Mouse (Mus musculus) forebrain, embryonic 13.5 days (tissue): ENCODE measurements around the gene Kif5c. TPM values are rescaled to one million over a fixed set of nuclear protein-coding genes. Genes with fewer than 3 reads are reported as not detected.

Source experiments
- ATAC-seq: fragments of 200-750 bp; cut with Nextera tagmentation; 2 replicates; pipeline ENCODE4 v1.8.0; 2017
- H3K27ac ChIP-seq: fragments of 300-500 bp; sonication (generic); 2 replicates; pipeline ENCODE4 v1.5.1; 2015; ENCODE audit warnings: inconsistent platforms, mild to moderate bottlenecking, moderate library complexity
- H3K27me3 ChIP-seq: fragments of 300-500 bp; sonication (generic); 2 replicates; pipeline ENCODE4 v1.6.1; 2015; ENCODE audit warnings: mild to moderate bottlenecking, inconsistent platforms
- H3K36me3 ChIP-seq: fragments of 300-500 bp; sonication (generic); 2 replicates; pipeline ENCODE4 v1.6.1; 2015; ENCODE audit warnings: mild to moderate bottlenecking, inconsistent platforms; ENCODE audit not compliant: poor library complexity, severe bottlenecking
- H3K4me1 ChIP-seq: fragments of 300-500 bp; sonication (generic); 2 replicates; pipeline ENCODE4 v1.6.1; 2015; ENCODE audit warnings: inconsistent platforms
- H3K4me2 ChIP-seq: fragments of 300-500 bp; sonication (generic); 2 replicates; pipeline ENCODE4 v1.6.1; 2015; ENCODE audit warnings: inconsistent platforms, mild to moderate bottlenecking, moderate library complexity
- H3K4me3 ChIP-seq: fragments of 300-500 bp; sonication (generic); 2 replicates; pipeline ENCODE4 v1.5.1; 2015; ENCODE audit warnings: mild to moderate bottlenecking, inconsistent platforms
- H3K9ac ChIP-seq: fragments of 300-500 bp; sonication (generic); 2 replicates; pipeline ENCODE4 v1.6.1; 2015; ENCODE audit warnings: mild to moderate bottlenecking, inconsistent platforms
- H3K9me3 ChIP-seq: fragments of 300-500 bp; sonication (generic); replicated peaks from 2 replicates; pipeline ENCODE4 v1.6.1; 2016; ENCODE audit warnings: inconsistent platforms
- WGBS: fragments of 180-500 bp; shearing (Covaris S2); methylation state at CpG from one replicate; pipeline ENCODE4 v1.1.7; 2015; 5-methylcytosine and 5-hydroxymethylcytosine counted together
- polyA plus RNA-seq: library from polyadenylated mRNA; unstranded; fragments of >200 nt; fragmentation: Nextera tagmentation; extraction: Ambion mirVana; gene quantifications from 2 replicates; pipeline ENCODE4 v1.2.1, GENCODE M21; 2015

Gene Kif5c
- polyA plus RNA-seq, 1 experiment from 2014 or later = 129 TPM

GRCm38 (mm10) chr2:49655195-49655873, 36.2 kb downstream of the Kif5c start:
- no peaks in the 10 kb centered on the region for H3K27me3 ChIP-seq
- H3K9me3 ChIP-seq = no peaks in the 10 kb centered on the region
- H3K36me3 ChIP-seq = peaks cover 11% of the 10 kb centered on the region; the same call in 1 of the 2 replicates
- peak overlapping the region; percentile 74 for H3K27ac ChIP-seq
- peak overlapping the region; percentile 50 for H3K9ac ChIP-seq
- no peak overlapping the region for H3K4me3 ChIP-seq
- peak; percentile 70 for ATAC-seq
- peaks cover 71% of the 10 kb centered on the region for H3K4me1 ChIP-seq
- peak overlapping the region; percentile 33 for H3K4me2 ChIP-seq
- WGBS = 17% methylated on average over 11 of the region's 11 CpGs

DNA sequence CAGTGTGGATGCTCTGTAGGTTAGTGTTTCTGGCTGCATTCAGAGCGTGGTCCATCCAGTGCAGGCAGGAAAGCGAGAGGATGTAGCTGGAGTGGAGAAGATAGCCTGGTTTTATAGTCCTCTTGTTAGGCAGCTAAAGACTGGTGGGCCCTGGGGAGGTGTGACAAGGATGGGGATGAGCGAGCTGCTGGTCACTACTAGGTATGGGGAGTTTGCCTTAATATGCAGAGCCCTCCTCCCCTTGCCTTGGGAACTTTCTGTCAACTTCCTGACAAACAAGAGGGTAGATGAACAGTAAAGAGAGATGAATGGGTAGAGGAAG, 36.7 kb downstream of the Kif5c start:
- WGBS = 73% methylated on average over 3 of the region's 3 CpGs
- peak overlapping the region; percentile 50 for H3K9ac ChIP-seq

GRCm38 (mm10) chr2:49656988-49657387, 37.9 kb downstream of the Kif5c start:
- H3K4me3 ChIP-seq = no peak overlapping the region
- WGBS = 83% methylated on average over 2 of the region's 2 CpGs
- peaks cover 7% of the 10 kb centered on the region; the same call in 1 of the 2 replicates for H3K36me3 ChIP-seq
- no peaks in the 10 kb centered on the region for H3K9me3 ChIP-seq
- no peak overlapping the region for H3K9ac ChIP-seq
- no peak overlapping the region for H3K27ac ChIP-seq
- no peak for ATAC-seq
- H3K4me1 ChIP-seq = peaks cover 80% of the 10 kb centered on the region
- H3K4me2 ChIP-seq = no peak overlapping the region
- no peaks in the 10 kb centered on the region for H3K27me3 ChIP-seq

More for the DNA sequence above, 36.7 kb downstream of the Kif5c start:
- Histone ChIP-seq H3K4me1 (peaks cover 76% of the 10 kb centered on the region), H3K36me3 (peaks cover 11% of the 10 kb centered on the region; the same call in 1 of the 2 replicates), H3K27me3 (no peaks in the 10 kb centered on the region), H3K9me3 (no peaks in the 10 kb centered on the region), H3K27ac (peak overlapping the region; percentile 74), H3K4me2 (peak overlapping the region; percentile 33), H3K4me3 (no peak overlapping the region)
- no peak for ATAC-seq

- 80% methylated on average over 3 of the region's 3 CpGs for WGBS
- Histone ChIP-seq H3K4me2 (no peak overlapping the region), H3K9ac (no peak overlapping the region), H3K36me3 (peaks cover 3% of the 10 kb centered on the region; the same call in 1 of the 2 replicates), H3K27me3 (no peaks in the 10 kb centered on the region), H3K4me1 (peaks cover 82% of the 10 kb centered on the region), H3K27ac (no peak overlapping the region), H3K4me3 (no peak overlapping the region), H3K9me3 (no peaks in the 10 kb centered on the region)
- ATAC-seq = no peak
Measured at GRCm38 (mm10) chr2:49657666-49658065, 38.6 kb downstream of the Kif5c start.

GRCm38 (mm10) chr2:49658988-49659387, 39.9 kb downstream of the Kif5c start:
- Histone ChIP-seq H3K27me3 (no peaks in the 10 kb centered on the region), H3K27ac (no peak overlapping the region), H3K4me3 (no peak overlapping the region), H3K36me3 (no peaks in the 10 kb centered on the region), H3K9ac (no peak overlapping the region), H3K9me3 (no peaks in the 10 kb centered on the region), H3K4me1 (peaks cover 79% of the 10 kb centered on the region), H3K4me2 (no peak overlapping the region)
- no peak for ATAC-seq
- WGBS = 67% methylated on average over 4 of the region's 4 CpGs

GRCm38 (mm10) chr2:49659964-49660363, 40.9 kb downstream of the Kif5c start:
- ATAC-seq = no peak
- WGBS = 38% methylated on average over 8 of the region's 8 CpGs

DNA sequence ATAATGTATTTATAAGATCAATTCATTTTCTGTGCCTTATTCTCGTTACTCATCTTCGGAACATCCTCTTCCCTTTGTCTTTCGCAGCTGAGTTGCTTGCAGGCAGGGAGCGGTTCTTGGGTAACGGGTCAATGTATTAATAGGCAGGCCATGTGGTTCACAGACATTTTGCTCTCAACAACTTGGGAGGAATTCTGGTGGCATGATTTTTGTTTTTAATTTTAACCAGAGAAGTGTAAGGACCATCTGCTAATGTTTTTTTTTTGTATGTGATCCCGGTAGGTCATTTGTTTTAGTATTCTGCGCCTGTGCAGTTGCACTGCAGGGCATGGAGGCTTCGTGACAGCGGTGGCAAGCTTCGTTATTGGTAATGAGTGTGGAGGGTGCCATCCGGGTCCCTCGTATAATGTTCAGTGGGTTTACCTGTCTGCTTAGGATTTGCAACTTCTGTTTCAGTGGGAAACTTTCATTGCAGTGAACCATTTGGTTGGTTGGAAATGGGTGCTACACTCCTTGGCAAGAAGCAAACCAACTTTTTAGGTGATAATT, 41.4 kb downstream of the Kif5c start:
- no peaks in the 10 kb centered on the region for H3K9me3 ChIP-seq
- H3K4me1 ChIP-seq = peaks cover 64% of the 10 kb centered on the region
- no peak overlapping the region for H3K9ac ChIP-seq
- H3K36me3 ChIP-seq = no peaks in the 10 kb centered on the region
- no peaks in the 10 kb centered on the region for H3K27me3 ChIP-seq
- peak overlapping the region; percentile 8; the same call in 1 of the 2 replicates for H3K27ac ChIP-seq
- no peak overlapping the region for H3K4me2 ChIP-seq
- WGBS = 71% methylated on average over 12 of the region's 12 CpGs
- no peak overlapping the region for H3K4me3 ChIP-seq
- no peak for ATAC-seq

More at GRCm38 (mm10) chr2:49659964-49660363, 40.9 kb downstream of the Kif5c start:
- H3K9me3 ChIP-seq = no peaks in the 10 kb centered on the region
- no peaks in the 10 kb centered on the region for H3K27me3 ChIP-seq
- no peak overlapping the region for H3K4me2 ChIP-seq
- H3K36me3 ChIP-seq = no peaks in the 10 kb centered on the region
- peaks cover 69% of the 10 kb centered on the region for H3K4me1 ChIP-seq
- H3K4me3 ChIP-seq = no peak overlapping the region
- H3K9ac ChIP-seq = no peak overlapping the region
- peak overlapping the region; percentile 1; the same call in 1 of the 2 replicates for H3K27ac ChIP-seq

DNA sequence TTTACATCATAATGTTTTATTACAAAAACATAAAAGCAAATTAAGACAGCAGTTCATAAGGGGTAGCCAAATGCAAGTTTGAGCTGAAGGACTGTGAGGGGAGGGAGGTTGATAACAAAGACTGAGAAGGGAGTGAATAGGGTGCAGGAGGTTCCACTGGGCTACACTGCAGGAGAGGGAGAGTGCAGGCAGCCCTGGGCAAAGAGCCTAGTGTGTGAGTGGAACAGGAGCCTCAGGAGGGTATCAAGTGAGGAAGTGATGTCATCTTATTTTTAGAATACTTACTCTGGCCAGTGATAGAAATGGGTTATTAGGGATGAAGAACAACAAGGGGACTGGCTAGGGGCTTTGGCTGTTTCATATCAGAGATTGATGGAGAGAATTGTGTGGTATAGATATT, 42.2 kb downstream of the Kif5c start:
- Histone ChIP-seq H3K27ac (peak overlapping the region; percentile 22; the same call in 1 of the 2 replicates), H3K9ac (no peak overlapping the region), H3K27me3 (no peaks in the 10 kb centered on the region), H3K36me3 (no peaks in the 10 kb centered on the region), H3K4me1 (peaks cover 55% of the 10 kb centered on the region), H3K4me3 (no peak overlapping the region), H3K4me2 (no peak overlapping the region), H3K9me3 (no peaks in the 10 kb centered on the region)
- no peak for ATAC-seq

GRCm38 (mm10) chr2:49661872-49662271, 42.8 kb downstream of the Kif5c start:
- no peaks in the 10 kb centered on the region for H3K9me3 ChIP-seq
- no peaks in the 10 kb centered on the region for H3K27me3 ChIP-seq
- no peaks in the 10 kb centered on the region for H3K36me3 ChIP-seq
- H3K27ac ChIP-seq = no peak overlapping the region
- 85% methylated on average over 3 of the region's 3 CpGs for WGBS
- H3K9ac ChIP-seq = no peak overlapping the region
- no peak overlapping the region for H3K4me2 ChIP-seq
- H3K4me3 ChIP-seq = no peak overlapping the region
- H3K4me1 ChIP-seq = peaks cover 50% of the 10 kb centered on the region
- no peak for ATAC-seq

GRCm38 (mm10) chr2:49671753-49672500, 52.8 kb downstream of the Kif5c start:
- H3K36me3 ChIP-seq = peaks cover 3% of the 10 kb centered on the region; the same call in 1 of the 2 replicates
- H3K9ac ChIP-seq = peak overlapping the region; percentile 14; the same call in 1 of the 2 replicates
- H3K27me3 ChIP-seq = no peaks in the 10 kb centered on the region
- ATAC-seq = peak; percentile 60
- peak overlapping the region; percentile 89 for H3K27ac ChIP-seq
- no peak overlapping the region for H3K4me2 ChIP-seq
- H3K9me3 ChIP-seq = no peaks in the 10 kb centered on the region
- WGBS = 48% methylated on average over 12 of the region's 12 CpGs
- peaks cover 60% of the 10 kb centered on the region for H3K4me1 ChIP-seq
- no peak overlapping the region for H3K4me3 ChIP-seq

GRCm38 (mm10) chr2:49672501-49672874, 53.4 kb downstream of the Kif5c start:
- Histone ChIP-seq H3K4me1 (peaks cover 63% of the 10 kb centered on the region), H3K4me3 (no peak overlapping the region), H3K9ac (peak overlapping the region; percentile 14; the same call in 1 of the 2 replicates), H3K36me3 (peaks cover 8% of the 10 kb centered on the region; the same call in 1 of the 2 replicates), H3K27me3 (no peaks in the 10 kb centered on the region), H3K9me3 (no peaks in the 10 kb centered on the region), H3K4me2 (no peak overlapping the region), H3K27ac (peak overlapping the region; percentile 89)
- ATAC-seq = peak; percentile 74
- WGBS = 52% methylated on average over 7 of the region's 7 CpGs

DNA sequence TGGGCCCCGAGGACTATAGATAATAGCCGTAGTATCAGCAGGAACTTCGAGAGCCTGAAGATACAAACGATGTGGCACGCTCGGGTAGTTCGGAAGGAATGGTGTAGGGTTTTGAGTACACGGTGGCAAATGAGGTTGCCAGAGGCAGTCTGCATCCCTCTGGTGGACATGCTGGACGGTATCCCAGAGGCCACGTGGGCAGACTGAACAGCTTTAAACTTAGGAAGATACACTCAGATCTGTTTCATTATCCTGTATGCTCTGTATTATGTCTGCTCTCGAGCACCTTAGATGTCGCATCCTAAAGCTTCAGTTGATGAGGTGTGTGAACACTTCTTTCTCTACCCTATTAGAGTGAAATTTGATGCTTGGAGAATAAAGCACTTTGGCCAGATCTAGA, 56.9 kb downstream of the Kif5c start:
- 82% methylated on average over 12 of the region's 12 CpGs for WGBS
- Histone ChIP-seq H3K9ac (no peak overlapping the region), H3K36me3 (peaks cover 15% of the 10 kb centered on the region; the same call in 1 of the 2 replicates), H3K4me2 (no peak overlapping the region), H3K4me3 (no peak overlapping the region), H3K4me1 (peaks cover 70% of the 10 kb centered on the region), H3K27ac (0 out of 2 replicates have a peak overlapping the region, but pooled peaks have one; percentile 14), H3K9me3 (no peaks in the 10 kb centered on the region), H3K27me3 (no peaks in the 10 kb centered on the region)
- ATAC-seq = no peak
